Mouse (Mus musculus): ENCODE data around the gene Otop2. TPM values are rescaled to one million over a fixed set of nuclear protein-coding genes. Genes with fewer than 3 reads are reported as not detected.

Otop2 gene
- polyA plus RNA-seq, 1 experiment from 2014 or later = not detected

DNA sequence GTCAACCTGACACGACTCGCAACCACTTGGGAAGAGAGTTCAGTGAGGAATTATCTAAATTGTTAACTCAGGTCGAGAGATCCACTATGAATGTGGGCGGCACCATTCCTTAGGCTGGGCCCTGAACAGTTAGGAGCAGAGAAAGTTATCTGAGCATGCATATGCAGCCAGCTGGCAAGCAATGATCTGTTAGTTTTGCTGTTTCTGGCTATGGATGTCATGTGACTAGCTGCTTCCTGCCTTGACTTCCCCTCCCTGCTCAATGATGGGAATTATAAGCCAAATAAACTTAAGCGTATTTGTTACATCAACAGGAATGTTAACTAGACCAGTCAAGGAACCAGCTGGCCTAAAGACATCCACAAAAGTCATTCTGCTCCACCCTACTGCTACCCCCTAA lies 46.4 kb downstream of the Otop2 start:
- 83% methylated on average over 5 of the region's 5 CpGs for WGBS
- Histone ChIP-seq H3K9me3 (no peaks in the 10 kb centered on the region), H3K9ac (no peak overlapping the region), H3K27ac (replicated peaks) (no peak overlapping the region), H3K36me3 (no peaks in the 10 kb centered on the region), H3K4me3 (no peak overlapping the region), H3K4me2 (no peak overlapping the region), H3K4me1 (no peaks in the 10 kb centered on the region), H3K27me3 (replicated peaks) (peaks cover 79% of the 10 kb centered on the region)
- ATAC-seq (ENCODE audit: extremely low read depth, insufficient number of reproducible peaks, low FRiP score, low TSS enrichment) = no peak

GRCm38 (mm10) chr11:115354183-115354582 lies 47.2 kb downstream of the Otop2 start:
- no peak for ATAC-seq (ENCODE audit: extremely low read depth, insufficient number of reproducible peaks, low FRiP score, low TSS enrichment)
- H3K4me2 ChIP-seq = no peak overlapping the region
- H3K4me3 ChIP-seq = no peak overlapping the region
- 7% methylated on average over 8 of the region's 8 CpGs for WGBS
- no peak overlapping the region for H3K27ac ChIP-seq (replicated peaks)
- H3K27me3 ChIP-seq (replicated peaks) = peaks cover 72% of the 10 kb centered on the region
- H3K4me1 ChIP-seq = peaks cover 7% of the 10 kb centered on the region
- no peaks in the 10 kb centered on the region for H3K36me3 ChIP-seq
- no peak overlapping the region for H3K9ac ChIP-seq
- no peaks in the 10 kb centered on the region for H3K9me3 ChIP-seq

DNA sequence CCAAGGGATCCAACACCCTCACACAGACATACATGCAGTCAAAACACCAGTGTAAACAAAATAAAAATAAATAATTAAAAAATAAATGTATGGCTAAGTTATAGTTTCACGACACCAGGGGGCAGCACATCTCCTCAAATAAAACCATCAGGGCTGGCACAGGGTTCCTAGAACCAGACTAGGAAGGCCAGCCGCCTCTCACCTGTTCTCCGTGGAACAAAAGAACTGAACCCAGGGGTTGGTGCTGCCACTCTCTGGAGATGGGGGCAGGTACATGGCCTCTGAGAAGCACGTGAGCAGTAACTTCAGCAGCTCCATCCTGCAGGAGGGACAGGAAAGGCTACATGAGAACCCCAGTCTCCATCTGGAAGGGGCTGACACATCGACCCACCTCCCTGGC lies 51.5 kb downstream of the Otop2 start:
- ATAC-seq (ENCODE audit: extremely low read depth, insufficient number of reproducible peaks, low FRiP score, low TSS enrichment) = no peak
- Histone ChIP-seq H3K4me1 (peaks cover 12% of the 10 kb centered on the region), H3K9ac (no peak overlapping the region), H3K36me3 (no peaks in the 10 kb centered on the region), H3K27me3 (replicated peaks) (peaks cover 37% of the 10 kb centered on the region), H3K9me3 (no peaks in the 10 kb centered on the region), H3K27ac (replicated peaks) (no peak overlapping the region), H3K4me3 (no peak overlapping the region), H3K4me2 (no peak overlapping the region)
- WGBS = 15% methylated on average over 5 of the region's 5 CpGs

GRCm38 (mm10) chr11:115359293-115359692 lies 52.3 kb downstream of the Otop2 start:
- Histone ChIP-seq H3K27ac (replicated peaks) (peak overlapping the region; percentile 51; the same call in 1 of the 2 replicates), H3K4me1 (peaks cover 12% of the 10 kb centered on the region), H3K27me3 (replicated peaks) (peaks cover 44% of the 10 kb centered on the region), H3K4me3 (no peak overlapping the region), H3K4me2 (no peak overlapping the region), H3K9me3 (no peaks in the 10 kb centered on the region), H3K36me3 (no peaks in the 10 kb centered on the region), H3K9ac (no peak overlapping the region)
- no peak for ATAC-seq (ENCODE audit: extremely low read depth, insufficient number of reproducible peaks, low FRiP score, low TSS enrichment)
- 38% methylated on average over 3 of the region's 3 CpGs for WGBS

DNA sequence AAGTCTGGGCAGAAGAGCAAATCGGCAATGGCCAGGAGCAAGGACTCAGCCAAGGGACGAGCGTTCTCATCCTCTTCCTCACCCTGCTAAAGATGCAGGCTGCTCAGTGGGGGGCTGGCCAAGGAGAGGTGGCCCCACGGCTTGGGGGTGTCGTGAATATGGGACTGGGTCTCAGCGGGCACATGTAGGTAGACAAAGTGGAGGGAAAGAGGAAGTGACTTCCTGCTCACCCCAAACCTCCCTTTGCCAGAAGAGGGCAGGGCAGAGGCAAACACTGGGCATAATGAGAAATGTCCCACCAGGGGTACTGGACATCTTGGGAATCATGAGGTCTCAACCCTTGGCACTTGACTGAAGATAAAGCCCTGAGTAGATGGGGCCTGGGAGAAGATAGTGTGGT lies 52.8 kb downstream of the Otop2 start:
- 63% methylated on average over 6 of the region's 6 CpGs for WGBS
- peaks cover 43% of the 10 kb centered on the region for H3K27me3 ChIP-seq (replicated peaks)

DNA sequence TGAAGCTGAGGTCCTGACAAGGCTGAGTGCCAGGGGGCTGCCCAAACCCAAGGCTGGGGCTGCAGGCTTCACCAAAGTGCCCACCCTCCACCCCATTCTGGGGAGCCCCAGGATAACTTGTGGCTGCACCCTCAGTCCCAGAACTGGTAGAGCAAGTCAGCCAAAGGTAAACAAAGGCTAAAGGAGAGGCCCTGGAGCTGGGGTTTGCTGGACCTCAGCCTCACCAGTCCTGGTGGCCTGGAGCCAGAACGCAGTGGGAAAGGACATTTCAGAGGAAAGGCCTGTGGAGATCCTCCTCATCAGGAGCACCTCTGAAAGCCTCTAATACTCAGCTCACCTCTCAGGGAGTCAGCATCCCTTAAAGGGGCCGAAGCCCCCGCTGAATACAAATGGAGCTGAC lies 57.2 kb downstream of the Otop2 start:
- ATAC-seq (ENCODE audit: extremely low read depth, insufficient number of reproducible peaks, low FRiP score, low TSS enrichment) = no peak
- Histone ChIP-seq H3K27me3 (replicated peaks) (peaks cover 56% of the 10 kb centered on the region), H3K4me1 (peaks cover 30% of the 10 kb centered on the region), H3K9ac (no peak overlapping the region), H3K36me3 (no peaks in the 10 kb centered on the region), H3K27ac (replicated peaks) (no peak overlapping the region), H3K4me2 (no peak overlapping the region), H3K9me3 (no peaks in the 10 kb centered on the region), H3K4me3 (no peak overlapping the region)
- 78% methylated on average over 3 of the region's 3 CpGs for WGBS

More for the DNA sequence above, 52.8 kb downstream of the Otop2 start:
- H3K36me3 ChIP-seq = no peaks in the 10 kb centered on the region
- peak overlapping the region; percentile 51; the same call in 1 of the 2 replicates for H3K27ac ChIP-seq (replicated peaks)
- H3K4me2 ChIP-seq = no peak overlapping the region
- no peak overlapping the region for H3K4me3 ChIP-seq
- ATAC-seq (ENCODE audit: extremely low read depth, insufficient number of reproducible peaks, low FRiP score, low TSS enrichment) = no peak
- no peak overlapping the region for H3K9ac ChIP-seq
- H3K9me3 ChIP-seq = no peaks in the 10 kb centered on the region
- H3K4me1 ChIP-seq = peaks cover 12% of the 10 kb centered on the region

DNA sequence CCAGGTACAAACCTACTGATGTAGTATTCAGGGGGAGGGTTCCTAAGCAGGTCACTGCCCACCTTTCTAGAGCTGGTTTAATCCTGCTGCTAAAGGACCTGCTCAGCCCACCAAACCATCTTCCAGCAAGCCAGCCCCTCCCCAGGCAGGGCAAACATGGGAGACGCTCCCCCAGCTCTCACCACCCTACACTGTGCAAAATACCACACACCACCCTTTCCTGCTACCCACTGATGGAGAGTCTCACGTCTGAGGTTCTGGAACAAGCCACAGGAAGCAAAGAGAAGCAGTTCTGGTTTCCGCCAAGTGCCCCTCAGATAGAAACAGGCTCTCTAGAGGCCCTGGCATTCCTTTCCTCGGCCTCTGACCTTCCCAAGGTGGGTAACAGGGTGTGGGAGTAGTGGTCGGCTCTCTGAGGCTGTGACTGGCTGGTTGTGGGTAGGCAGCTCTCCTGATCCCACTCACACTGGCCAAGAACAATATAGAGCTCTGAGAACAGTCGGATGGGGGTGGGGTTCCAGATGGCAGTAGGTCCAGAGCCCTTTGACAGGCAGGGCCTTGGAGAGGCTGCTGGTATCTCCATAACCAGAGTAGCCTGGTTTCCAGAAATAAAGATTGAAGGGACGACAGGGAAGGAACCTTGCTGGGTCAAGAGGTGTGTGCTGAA lies 59.2 kb downstream of the Otop2 start:
- Histone ChIP-seq H3K27me3 (replicated peaks) (peaks cover 76% of the 10 kb centered on the region), H3K36me3 (no peaks in the 10 kb centered on the region), H3K4me2 (peak overlapping the region; percentile 95), H3K9ac (peak overlapping the region; percentile 40; the same call in 1 of the 2 replicates), H3K27ac (replicated peaks) (peak overlapping the region; percentile 28; the same call in 1 of the 2 replicates), H3K4me1 (peaks cover 25% of the 10 kb centered on the region), H3K9me3 (no peaks in the 10 kb centered on the region), H3K4me3 (peak overlapping the region; percentile 63)
- ATAC-seq (ENCODE audit: extremely low read depth, insufficient number of reproducible peaks, low FRiP score, low TSS enrichment) = no peak
- WGBS = 35% methylated on average over 7 of the region's 7 CpGs

DNA sequence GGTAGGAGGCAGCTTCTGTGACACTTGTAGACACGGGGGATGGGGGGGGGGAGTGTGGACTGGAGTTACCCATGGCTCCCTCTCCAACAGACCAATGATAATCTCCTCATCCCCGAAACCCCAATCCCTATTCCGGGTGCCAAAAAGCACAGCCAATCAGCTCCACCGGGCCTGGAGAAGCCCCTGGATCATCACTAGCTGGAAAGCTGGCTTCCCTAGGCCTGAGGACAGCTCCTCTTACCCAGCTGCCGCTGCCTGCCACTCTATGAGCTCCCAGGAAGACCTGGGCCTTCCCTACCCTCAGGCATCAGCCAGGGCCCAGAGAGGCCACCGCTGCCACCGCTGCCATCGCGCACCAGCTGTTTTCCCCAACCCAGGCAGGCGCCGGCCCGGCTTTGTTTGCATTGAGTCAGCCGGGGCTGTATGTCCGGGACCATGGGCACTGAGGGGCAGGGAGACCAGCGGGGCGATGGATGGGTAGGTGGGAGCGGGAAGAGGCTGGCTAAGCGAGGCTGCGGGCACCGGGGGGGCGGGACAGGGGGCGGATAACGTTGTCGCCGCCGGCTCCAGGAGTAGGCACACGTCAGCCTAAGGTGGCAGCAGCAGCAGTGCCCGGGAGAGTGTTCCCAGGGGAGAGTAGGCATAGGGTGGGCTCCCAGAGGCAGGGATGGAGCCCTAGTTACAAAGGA lies 59.9 kb downstream of the Otop2 start:
- Histone ChIP-seq H3K4me3 (peak overlapping the region; percentile 63), H3K9ac (peak overlapping the region; percentile 83), H3K4me2 (peak overlapping the region; percentile 95), H3K27ac (replicated peaks) (0 out of 2 replicates have a peak overlapping the region, but pooled peaks have one; percentile 28), H3K36me3 (no peaks in the 10 kb centered on the region), H3K27me3 (replicated peaks) (peaks cover 82% of the 10 kb centered on the region), H3K9me3 (no peaks in the 10 kb centered on the region), H3K4me1 (peaks cover 25% of the 10 kb centered on the region)
- ATAC-seq (ENCODE audit: extremely low read depth, insufficient number of reproducible peaks, low FRiP score, low TSS enrichment) = no peak
- WGBS = 3% methylated on average over 27 of the region's 28 CpGs

GRCm38 (mm10) chr11:115367395-115367944 lies 60.5 kb downstream of the Otop2 start, which contains the start of gene Hid1:
Gene Hid1, minus strand, starts transcription at chr11:115367756.
- Histone ChIP-seq H3K4me1 (peaks cover 25% of the 10 kb centered on the region), H3K9ac (peak within 1 kb of the TSS; percentile 83), H3K4me3 (peak within 1 kb of the TSS; percentile 63), H3K27ac (replicated peaks) (0 out of 2 replicates have a peak within 1 kb of the TSS, but pooled peaks have one; percentile 28), H3K4me2 (peak within 1 kb of the TSS; percentile 95), H3K9me3 (no peaks in the 10 kb centered on the region), H3K27me3 (replicated peaks) (peaks cover 86% of the 10 kb centered on the region), H3K36me3 (no peaks in the 10 kb centered on the region)
- peak; percentile 64 for ATAC-seq (ENCODE audit: extremely low read depth, insufficient number of reproducible peaks, low FRiP score, low TSS enrichment)
- WGBS = under 1% methylated on average over 39 of the region's 39 CpGs

GRCm38 (mm10) chr11:115370368-115370767 lies 63.4 kb downstream of the Otop2 start:
- no peak for ATAC-seq (ENCODE audit: extremely low read depth, insufficient number of reproducible peaks, low FRiP score, low TSS enrichment)
- Histone ChIP-seq H3K9me3 (no peaks in the 10 kb centered on the region), H3K4me2 (no peak overlapping the region), H3K27ac (replicated peaks) (no peak overlapping the region), H3K4me3 (no peak overlapping the region), H3K9ac (no peak overlapping the region), H3K4me1 (peaks cover 37% of the 10 kb centered on the region), H3K27me3 (replicated peaks) (peaks cover 94% of the 10 kb centered on the region), H3K36me3 (no peaks in the 10 kb centered on the region)
- 47% methylated on average over 7 of the region's 7 CpGs for WGBS

GRCm38 (mm10) chr11:115371354-115371753 lies 64.4 kb downstream of the Otop2 start:
- ATAC-seq (ENCODE audit: extremely low read depth, insufficient number of reproducible peaks, low FRiP score, low TSS enrichment) = no peak
- Histone ChIP-seq H3K36me3 (no peaks in the 10 kb centered on the region), H3K27me3 (replicated peaks) (peaks cover 93% of the 10 kb centered on the region)

More at GRCm38 (mm10) chr11:115371354-115371753, 64.4 kb downstream of the Otop2 start:
- 45% methylated on average over 8 of the region's 8 CpGs for WGBS
- H3K4me1 ChIP-seq = peaks cover 31% of the 10 kb centered on the region
- no peak overlapping the region for H3K9ac ChIP-seq
- H3K4me2 ChIP-seq = no peak overlapping the region
- no peak overlapping the region for H3K4me3 ChIP-seq
- no peak overlapping the region for H3K27ac ChIP-seq (replicated peaks)
- H3K9me3 ChIP-seq = no peaks in the 10 kb centered on the region
